Mouse (Mus musculus) embryonic facial prominence, embryonic 15.5 days (tissue): Measurements from ENCODE around the gene Dnajb9. TPM values are rescaled to one million over a fixed set of nuclear protein-coding genes. Genes with fewer than 3 reads are reported as not detected.

Experiments
- ATAC-seq: fragments of 200-750 bp; cut with Nextera tagmentation; 2 replicates; pipeline ENCODE4 v1.8.0; 2017; ENCODE audit warnings: low read depth, moderate TSS enrichment; ENCODE audit not compliant: insufficient number of reproducible peaks, low FRiP score, low TSS enrichment
- H3K27ac ChIP-seq: fragments of 300-500 bp; sonication (generic); replicated peaks from 2 replicates; pipeline ENCODE4 v1.5.1; 2015; ENCODE audit warnings: mild to moderate bottlenecking, inconsistent platforms
- H3K27me3 ChIP-seq: fragments of 300-500 bp; sonication (generic); 2 replicates; pipeline ENCODE4 v1.6.1; 2015; ENCODE audit warnings: inconsistent platforms
- H3K36me3 ChIP-seq: fragments of 300-500 bp; sonication (generic); 2 replicates; pipeline ENCODE4 v1.6.1; 2015; ENCODE audit warnings: mild to moderate bottlenecking, inconsistent platforms
- H3K4me1 ChIP-seq: fragments of 300-500 bp; sonication (generic); 2 replicates; pipeline ENCODE4 v1.6.1; 2015; ENCODE audit warnings: inconsistent platforms
- H3K4me2 ChIP-seq: fragments of 300-500 bp; sonication (generic); replicated peaks from 2 replicates; pipeline ENCODE4 v1.6.1; 2015; ENCODE audit warnings: mild to moderate bottlenecking, inconsistent platforms
- H3K4me3 ChIP-seq: fragments of 300-500 bp; sonication (generic); replicated peaks from 2 replicates; pipeline ENCODE4 v1.5.1; 2015; ENCODE audit warnings: mild to moderate bottlenecking, inconsistent platforms
- H3K9ac ChIP-seq: fragments of 300-500 bp; sonication (generic); 2 replicates; pipeline ENCODE4 v1.6.1; 2015; ENCODE audit warnings: inconsistent platforms
- H3K9me3 ChIP-seq: fragments of 300-500 bp; sonication (generic); replicated peaks from 2 replicates; pipeline ENCODE4 v1.6.1; 2016; ENCODE audit warnings: inconsistent platforms
- WGBS: fragments of 180-500 bp; shearing (Covaris S2); methylation state at CpG from one replicate; pipeline ENCODE4 v1.1.7; 2015; 5-methylcytosine and 5-hydroxymethylcytosine counted together
- microRNA-seq: library from miRNA; unstranded; fragments of <30 nt; microRNA quantifications from one replicate; pipeline ENCODE4, GENCODE M21; 2016; ENCODE audit warnings: borderline number of aligned reads
- polyA plus RNA-seq: library from polyadenylated mRNA; unstranded; fragments of >200 nt; fragmentation: Nextera tagmentation; extraction: Ambion mirVana; gene quantifications from 2 replicates; pipeline ENCODE4 v1.2.1, GENCODE M21; 2015

Gene Dnajb9
- polyA plus RNA-seq, 1 experiment from 2014 or later: 24.3 TPM

GRCm38 (mm10) chr12:44209141-44209823 lies 844 bp downstream of the Dnajb9 start:
- Histone ChIP-seq H3K27ac (peak overlapping the region; percentile 80), H3K36me3 (0 out of 2 replicates have a peak, but pooled peaks cover 3% of the 10 kb centered on the region), H3K4me3 (peak overlapping the region; percentile 99), H3K4me2 (peak overlapping the region; percentile 57), H3K4me1 (no peaks in the 10 kb centered on the region; the same call in 1 of the 2 replicates), H3K9ac (peak overlapping the region; percentile 87), H3K27me3 (no peaks in the 10 kb centered on the region), H3K9me3 (no peaks in the 10 kb centered on the region)
- ATAC-seq: no peak
- under 1% methylated on average over 37 of the region's 37 CpGs for WGBS

GRCm38 (mm10) chr12:44197873-44198525 lies 12.1 kb downstream of the Dnajb9 start:
- H3K36me3 ChIP-seq: no peaks in the 10 kb centered on the region
- H3K27me3 ChIP-seq: no peaks in the 10 kb centered on the region
- H3K4me1 ChIP-seq: no peaks in the 10 kb centered on the region
- H3K4me2 ChIP-seq: no peak overlapping the region
- no peak overlapping the region for H3K4me3 ChIP-seq
- no peak for ATAC-seq
- no peak overlapping the region for H3K27ac ChIP-seq
- 66% methylated on average over 4 of the region's 4 CpGs for WGBS
- H3K9ac ChIP-seq: no peak overlapping the region
- H3K9me3 ChIP-seq: no peaks in the 10 kb centered on the region

GRCm38 (mm10) chr12:44181081-44181982 lies 28.8 kb downstream of the Dnajb9 start:
- ATAC-seq: no peak
- Histone ChIP-seq H3K4me2 (no peak overlapping the region), H3K27me3 (no peaks in the 10 kb centered on the region), H3K9me3 (no peaks in the 10 kb centered on the region), H3K27ac (no peak overlapping the region), H3K9ac (no peak overlapping the region), H3K36me3 (no peaks in the 10 kb centered on the region), H3K4me3 (no peak overlapping the region), H3K4me1 (no peaks in the 10 kb centered on the region)
- WGBS: 40% methylated on average over 9 of the region's 9 CpGs

GRCm38 (mm10) chr12:44177038-44177355 lies 33.1 kb downstream of the Dnajb9 start:
- 80% methylated on average over 2 of the region's 2 CpGs for WGBS
- H3K27ac ChIP-seq: no peak overlapping the region
- no peaks in the 10 kb centered on the region for H3K36me3 ChIP-seq
- no peaks in the 10 kb centered on the region for H3K27me3 ChIP-seq
- H3K4me2 ChIP-seq: no peak overlapping the region
- no peak for ATAC-seq
- H3K9me3 ChIP-seq: no peaks in the 10 kb centered on the region
- no peaks in the 10 kb centered on the region for H3K4me1 ChIP-seq
- no peak overlapping the region for H3K4me3 ChIP-seq
- H3K9ac ChIP-seq: no peak overlapping the region

GRCm38 (mm10) chr12:44176331-44177037 lies 33.6 kb downstream of the Dnajb9 start:
- Histone ChIP-seq H3K36me3 (no peaks in the 10 kb centered on the region), H3K4me2 (no peak overlapping the region), H3K9me3 (no peaks in the 10 kb centered on the region), H3K4me1 (no peaks in the 10 kb centered on the region), H3K9ac (no peak overlapping the region), H3K4me3 (no peak overlapping the region), H3K27me3 (no peaks in the 10 kb centered on the region), H3K27ac (no peak overlapping the region)
- no peak for ATAC-seq
- WGBS: 50% methylated on average over 10 of the region's 10 CpGs

- no peaks in the 10 kb centered on the region for H3K4me1 ChIP-seq
- H3K9me3 ChIP-seq: no peaks in the 10 kb centered on the region
- H3K9ac ChIP-seq: no peak overlapping the region
- no peak overlapping the region for H3K27ac ChIP-seq
- no peaks in the 10 kb centered on the region for H3K36me3 ChIP-seq
- H3K4me2 ChIP-seq: no peak overlapping the region
- ATAC-seq: no peak
- no peaks in the 10 kb centered on the region for H3K27me3 ChIP-seq
- no peak overlapping the region for H3K4me3 ChIP-seq
Measured at GRCm38 (mm10) chr12:44166949-44167348, 43.2 kb downstream of the Dnajb9 start.

GRCm38 (mm10) chr12:44159349-44159748 lies 50.8 kb downstream of the Dnajb9 start:
- no peaks in the 10 kb centered on the region for H3K36me3 ChIP-seq
- no peak overlapping the region for H3K4me2 ChIP-seq
- no peaks in the 10 kb centered on the region for H3K9me3 ChIP-seq
- no peaks in the 10 kb centered on the region for H3K27me3 ChIP-seq
- H3K4me1 ChIP-seq: no peaks in the 10 kb centered on the region
- H3K4me3 ChIP-seq: no peak overlapping the region
- no peak overlapping the region for H3K9ac ChIP-seq
- 71% methylated on average over 1 of the region's 1 CpGs for WGBS
- no peak overlapping the region for H3K27ac ChIP-seq
- no peak for ATAC-seq

Small RNA genes within 50 kb of the gene (microRNA-seq; reads per million reads assigned to microRNA genes)
- not detected for gene Mir5627

Other genes starting within 250 kb of the Dnajb9 start
- gene Pnpla8, start 11.0 kb upstream of the Dnajb9 start, polyA plus RNA-seq: 61.0 and 66.0 TPM in 2 replicates
- 3.7 and 5.7 TPM in 2 replicates for gene Nrcam, start 118.6 kb upstream of the Dnajb9 start, polyA plus RNA-seq